Mouse (Mus musculus) erythroblast, embryonic 14.5 days (primary cell): ENCODE measurements at regions not wholly inside any gene's neighbourhood (a gene's known extent, or its start where the extent isn't known, plus 50 kb on each side); places are given as distances from the start of the nearest gene placed in this dataset.

ENCODE experiments used
- GATA1 ChIP-seq: IDR thresholded peaks from 2 replicates; pipeline ENCODE4 v1.6.1; 2012; ENCODE audit warnings: low read length, inconsistent platforms, mixed read lengths
- TAL1 ChIP-seq: IDR thresholded peaks from 3 replicates; pipeline ENCODE4 v1.6.1; 2012; ENCODE audit warnings: low read length, inconsistent platforms, mixed read lengths

GRCm38 (mm10) chr10:9377440-9378101 is 297.4 kb downstream of the Samd5 start:
- no peak for TF ChIP-seq TAL1
- no peak for TF ChIP-seq GATA1
